Mouse (Mus musculus) kidney, embryonic 14.5 days (tissue): Measurements from ENCODE around the gene Ager. TPM values are rescaled to one million over a fixed set of nuclear protein-coding genes. Genes with fewer than 3 reads are reported as not detected.

Experiments
- ATAC-seq: fragments of 200-750 bp; cut with Nextera tagmentation; 2 replicates; pipeline ENCODE4 v1.8.0; 2017; ENCODE audit warnings: moderate number of reproducible peaks, mild to moderate bottlenecking, moderate TSS enrichment, moderate library complexity; ENCODE audit not compliant: low FRiP score, low TSS enrichment
- H3K27ac ChIP-seq: fragments of 300-500 bp; sonication (generic); 2 replicates; pipeline ENCODE4 v1.5.1; 2014; ENCODE audit warnings: low read depth, mild to moderate bottlenecking, low read length, moderate library complexity, mixed read lengths
- H3K27me3 ChIP-seq: fragments of 300-500 bp; sonication (generic); 2 replicates; pipeline ENCODE4 v1.6.1; 2014; ENCODE audit warnings: mild to moderate bottlenecking, low read length; ENCODE audit not compliant: control insufficient read depth, insufficient read depth
- H3K36me3 ChIP-seq: fragments of 300-500 bp; sonication (generic); 2 replicates; pipeline ENCODE4 v1.6.1; 2014; ENCODE audit warnings: low read length, mixed read lengths; ENCODE audit not compliant: control insufficient read depth, insufficient read depth
- H3K4me1 ChIP-seq: fragments of 300-500 bp; sonication (generic); 2 replicates; pipeline ENCODE4 v1.6.1; 2014; ENCODE audit warnings: low read length, mixed read lengths; ENCODE audit not compliant: control insufficient read depth, insufficient read depth
- H3K4me2 ChIP-seq: fragments of 300-500 bp; sonication (generic); replicated peaks from 2 replicates; pipeline ENCODE4 v1.6.1; 2014; ENCODE audit warnings: low read depth, mild to moderate bottlenecking, low read length
- H3K4me3 ChIP-seq: fragments of 300-500 bp; sonication (generic); 2 replicates; pipeline ENCODE4 v1.5.1; 2014; ENCODE audit warnings: mild to moderate bottlenecking, low read length
- H3K9ac ChIP-seq: fragments of 300-500 bp; sonication (generic); 2 replicates; pipeline ENCODE4 v1.6.1; 2014; ENCODE audit warnings: low read depth, mild to moderate bottlenecking, low read length, moderate library complexity
- H3K9me3 ChIP-seq: fragments of 300-500 bp; sonication (generic); 2 replicates; pipeline ENCODE4 v1.6.1; 2016; ENCODE audit warnings: low read length; ENCODE audit not compliant: control insufficient read depth
- WGBS: fragments of 180-500 bp; shearing (Covaris S2); extraction: QIAGEN DNeasy Blood & Tissue Kit; methylation state at CpG from one replicate; pipeline ENCODE4 v1.1.7; 2014; 5-methylcytosine and 5-hydroxymethylcytosine counted together
- polyA plus RNA-seq: library from polyadenylated mRNA; unstranded; fragments of >200 nt; fragmentation: Nextera tagmentation; extraction: Ambion mirVana; gene quantifications from 2 replicates; pipeline ENCODE4 v1.2.1, GENCODE M21; 2014

The Ager gene
- polyA plus RNA-seq, 1 experiment from 2014 or later = 5.8 TPM

- peak overlapping the region; percentile 94 for H3K27ac ChIP-seq
- H3K4me2 ChIP-seq = peak overlapping the region; percentile 90
- H3K36me3 ChIP-seq = no peaks in the 10 kb centered on the region
- H3K9ac ChIP-seq = peak overlapping the region; percentile 91
- H3K4me1 ChIP-seq = peaks cover 42% of the 10 kb centered on the region
- H3K9me3 ChIP-seq = no peaks in the 10 kb centered on the region
- no peaks in the 10 kb centered on the region for H3K27me3 ChIP-seq
- WGBS = under 1% methylated on average over 43 of the region's 50 CpGs
- peak; percentile 77 for ATAC-seq
- H3K4me3 ChIP-seq = peak overlapping the region; percentile 70
These were observed 10.2 kb upstream of the Ager start for GRCm38 (mm10) chr17:34587423-34587811.

- Histone ChIP-seq H3K9ac (peak overlapping the region; percentile 91), H3K36me3 (no peaks in the 10 kb centered on the region), H3K9me3 (no peaks in the 10 kb centered on the region), H3K27me3 (no peaks in the 10 kb centered on the region), H3K4me2 (peak overlapping the region; percentile 90), H3K4me3 (peak overlapping the region; percentile 70), H3K4me1 (peaks cover 42% of the 10 kb centered on the region), H3K27ac (peak overlapping the region; percentile 94)
- 3% methylated on average over 19 of the region's 19 CpGs for WGBS
- no peak; the same call in 1 of the 2 replicates for ATAC-seq
These were observed 9.8 kb upstream of the Ager start for GRCm38 (mm10) chr17:34587814-34588213.

- 56% methylated on average over 3 of the region's 3 CpGs for WGBS
- no peaks in the 10 kb centered on the region for H3K36me3 ChIP-seq
- H3K27ac ChIP-seq = peak overlapping the region; percentile 100; the same call in 1 of the 2 replicates
- H3K27me3 ChIP-seq = no peaks in the 10 kb centered on the region
- H3K4me3 ChIP-seq = 0 out of 2 replicates have a peak overlapping the region, but pooled peaks have one; percentile 1
- peaks cover 43% of the 10 kb centered on the region for H3K4me1 ChIP-seq
- H3K4me2 ChIP-seq = no peak overlapping the region; the same call in 1 of the 2 replicates
- no peak for ATAC-seq
- no peaks in the 10 kb centered on the region for H3K9me3 ChIP-seq
- no peak overlapping the region for H3K9ac ChIP-seq
These were observed 8.9 kb upstream of the Ager start for GRCm38 (mm10) chr17:34588767-34589166.

- no peak overlapping the region; the same call in 1 of the 2 replicates for H3K4me3 ChIP-seq
- no peaks in the 10 kb centered on the region for H3K27me3 ChIP-seq
- WGBS = 16% methylated on average over 7 of the region's 7 CpGs
- H3K4me2 ChIP-seq = peak overlapping the region; percentile 94; the same call in 1 of the 2 replicates
- H3K9ac ChIP-seq = no peak overlapping the region
- H3K4me1 ChIP-seq = peaks cover 47% of the 10 kb centered on the region
- no peak for ATAC-seq
- H3K36me3 ChIP-seq = peaks cover 3% of the 10 kb centered on the region; the same call in 1 of the 2 replicates
- no peaks in the 10 kb centered on the region for H3K9me3 ChIP-seq
- H3K27ac ChIP-seq = peak overlapping the region; percentile 100
These were observed 8.5 kb upstream of the Ager start for GRCm38 (mm10) chr17:34589206-34589605.

GRCm38 (mm10) chr17:34589681-34590101, 8.0 kb upstream of the Ager start, which contains the start of gene Gpsm3:
Gpsm3 (plus strand) TSS chr17:34589806.
- 10% methylated on average over 7 of the region's 7 CpGs for WGBS
- Histone ChIP-seq H3K4me1 (peaks cover 52% of the 10 kb centered on the region), H3K4me2 (peak within 1 kb of the TSS; percentile 94), H3K36me3 (peaks cover 8% of the 10 kb centered on the region; the same call in 1 of the 2 replicates), H3K4me3 (peak within 1 kb of the TSS; percentile 88; the same call in 1 of the 2 replicates), H3K9ac (peak within 1 kb of the TSS; percentile 40; the same call in 1 of the 2 replicates), H3K27ac (peak within 1 kb of the TSS; percentile 100), H3K27me3 (no peaks in the 10 kb centered on the region), H3K9me3 (no peaks in the 10 kb centered on the region)
- ATAC-seq = no peak

- H3K4me2 ChIP-seq = peak overlapping the region; percentile 94
- H3K4me1 ChIP-seq = peaks cover 57% of the 10 kb centered on the region
- H3K36me3 ChIP-seq = peaks cover 14% of the 10 kb centered on the region; the same call in 1 of the 2 replicates
- no peak for ATAC-seq
- 46% methylated on average over 15 of the region's 15 CpGs for WGBS
- H3K9ac ChIP-seq = peak overlapping the region; percentile 40
- H3K4me3 ChIP-seq = peak overlapping the region; percentile 88; the same call in 1 of the 2 replicates
- no peaks in the 10 kb centered on the region for H3K9me3 ChIP-seq
- peak overlapping the region; percentile 100 for H3K27ac ChIP-seq
- no peaks in the 10 kb centered on the region for H3K27me3 ChIP-seq
These were observed 7.3 kb upstream of the Ager start for GRCm38 (mm10) chr17:34590154-34590987.

GRCm38 (mm10) chr17:34591029-34591993, 6.4 kb upstream of the Ager start, which contains the start of gene Pbx2:
Pbx2 (plus strand) TSS chr17:34591266.
- peak within 1 kb of the TSS; percentile 100 for H3K27ac ChIP-seq
- no peaks in the 10 kb centered on the region for H3K27me3 ChIP-seq
- H3K9me3 ChIP-seq = no peaks in the 10 kb centered on the region
- peak; percentile 33 for ATAC-seq
- peak within 1 kb of the TSS; percentile 94 for H3K4me2 ChIP-seq
- WGBS = 1% methylated on average over 21 of the region's 21 CpGs
- peak within 1 kb of the TSS; percentile 99 for H3K9ac ChIP-seq
- peaks cover 61% of the 10 kb centered on the region for H3K4me1 ChIP-seq
- peaks cover 23% of the 10 kb centered on the region for H3K36me3 ChIP-seq
- peak within 1 kb of the TSS; percentile 88 for H3K4me3 ChIP-seq

GRCm38 (mm10) chr17:34591994-34592375, 5.7 kb upstream of the Ager start:
- under 1% methylated on average over 33 of the region's 35 CpGs for WGBS

More at GRCm38 (mm10) chr17:34591994-34592375, 5.7 kb upstream of the Ager start:
- H3K4me3 ChIP-seq = peak overlapping the region; percentile 88
- peak; percentile 70 for ATAC-seq
- no peaks in the 10 kb centered on the region for H3K9me3 ChIP-seq
- peak overlapping the region; percentile 100 for H3K27ac ChIP-seq
- H3K36me3 ChIP-seq = peaks cover 26% of the 10 kb centered on the region
- H3K9ac ChIP-seq = peak overlapping the region; percentile 99
- H3K4me1 ChIP-seq = peaks cover 68% of the 10 kb centered on the region
- no peaks in the 10 kb centered on the region for H3K27me3 ChIP-seq
- H3K4me2 ChIP-seq = peak overlapping the region; percentile 94
